Mouse (Mus musculus) stomach, embryonic 14.5 days (tissue): ENCODE measurements around the gene Rabac1. TPM values are rescaled to one million over a fixed set of nuclear protein-coding genes. Genes with fewer than 3 reads are reported as not detected.

ENCODE experiments used
- ATAC-seq: fragments of 200-750 bp; cut with Nextera tagmentation; 2 replicates; pipeline ENCODE4 v1.8.0; 2017; ENCODE audit warnings: low read depth, moderate TSS enrichment; ENCODE audit not compliant: insufficient number of reproducible peaks, insufficient read depth, low FRiP score
- H3K27ac ChIP-seq: fragments of 300-500 bp; sonication (generic); 2 replicates; pipeline ENCODE4 v1.5.1; 2014; ENCODE audit warnings: mild to moderate bottlenecking, low read length, moderate library complexity, mixed read lengths
- H3K27me3 ChIP-seq: fragments of 300-500 bp; sonication (generic); 2 replicates; pipeline ENCODE4 v1.6.1; 2014; ENCODE audit warnings: low read length, control low read depth, mixed read lengths; ENCODE audit not compliant: control insufficient read depth, insufficient read depth
- H3K36me3 ChIP-seq: fragments of 300-500 bp; sonication (generic); 2 replicates; pipeline ENCODE4 v1.6.1; 2014; ENCODE audit warnings: mild to moderate bottlenecking, control low read depth, low read length, moderate library complexity, mixed read lengths; ENCODE audit not compliant: control insufficient read depth, insufficient read depth
- H3K4me1 ChIP-seq: fragments of 300-500 bp; sonication (generic); 2 replicates; pipeline ENCODE4 v1.6.1; 2014; ENCODE audit warnings: low read length, control low read depth, mixed read lengths; ENCODE audit not compliant: control insufficient read depth, insufficient read depth
- H3K4me2 ChIP-seq: fragments of 300-500 bp; sonication (generic); replicated peaks from 2 replicates; pipeline ENCODE4 v1.6.1; 2014; ENCODE audit warnings: low read depth, low read length, control low read depth
- H3K4me3 ChIP-seq: fragments of 300-500 bp; sonication (generic); 2 replicates; pipeline ENCODE4 v1.5.1; 2014; ENCODE audit warnings: low read depth, low read length, control low read depth
- H3K9ac ChIP-seq: fragments of 300-500 bp; sonication (generic); replicated peaks from 2 replicates; pipeline ENCODE4 v1.6.1; 2014; ENCODE audit warnings: low read depth, mild to moderate bottlenecking, control low read depth, low read length, moderate library complexity, mixed read lengths
- H3K9me3 ChIP-seq: fragments of 300-500 bp; sonication (generic); 2 replicates; pipeline ENCODE4 v1.6.1; 2016; ENCODE audit warnings: low read depth, low read length, control low read depth; ENCODE audit not compliant: control insufficient read depth
- WGBS: fragments of 180-500 bp; shearing (Covaris S2); extraction: QIAGEN DNeasy Blood & Tissue Kit; methylation state at CpG from one replicate; pipeline ENCODE4 v1.1.7; 2014; 5-methylcytosine and 5-hydroxymethylcytosine counted together
- microRNA-seq: library from miRNA; unstranded; fragments of <30 nt; microRNA quantifications from one replicate; pipeline ENCODE4, GENCODE M21; 2016
- polyA plus RNA-seq: library from polyadenylated mRNA; unstranded; fragments of >200 nt; fragmentation: Nextera tagmentation; extraction: Ambion mirVana; gene quantifications from 2 replicates; pipeline ENCODE4 v1.2.1, GENCODE M21; 2014

Gene Rabac1
- polyA plus RNA-seq, 1 experiment from 2014 or later, result 198 TPM

DNA sequence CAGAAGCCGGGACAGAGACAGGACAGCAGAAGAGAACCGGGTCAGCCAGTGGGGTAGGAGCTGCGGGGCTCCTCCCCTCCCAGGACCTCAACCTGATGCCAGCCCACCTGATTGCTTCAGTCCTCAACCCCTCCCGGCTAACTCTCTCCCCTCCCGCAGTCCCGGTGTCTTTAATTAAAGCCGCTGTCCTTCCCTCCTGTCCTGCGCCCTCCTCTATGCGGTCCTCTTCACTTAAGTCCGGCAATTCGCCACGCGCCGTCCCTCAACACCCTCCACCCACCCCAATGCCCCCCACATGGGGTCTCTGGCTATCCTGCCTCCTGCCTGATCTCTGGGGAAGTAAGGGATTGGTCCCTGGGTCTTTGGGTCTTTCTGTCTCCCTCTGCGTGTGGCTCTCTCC, 40.9 kb downstream of the Rabac1 start:
- no peak for ATAC-seq
- 0% methylated on average over 14 of the region's 15 CpGs for WGBS
- peaks cover 48% of the 10 kb centered on the region for H3K27me3 ChIP-seq
- H3K27ac ChIP-seq, result no peak overlapping the region
- H3K9ac ChIP-seq, result no peak overlapping the region
- H3K4me1 ChIP-seq, result no peaks in the 10 kb centered on the region
- H3K9me3 ChIP-seq, result no peaks in the 10 kb centered on the region
- H3K4me3 ChIP-seq, result no peak overlapping the region
- H3K36me3 ChIP-seq, result peaks cover 6% of the 10 kb centered on the region; the same call in 1 of the 2 replicates
- no peak overlapping the region for H3K4me2 ChIP-seq

DNA sequence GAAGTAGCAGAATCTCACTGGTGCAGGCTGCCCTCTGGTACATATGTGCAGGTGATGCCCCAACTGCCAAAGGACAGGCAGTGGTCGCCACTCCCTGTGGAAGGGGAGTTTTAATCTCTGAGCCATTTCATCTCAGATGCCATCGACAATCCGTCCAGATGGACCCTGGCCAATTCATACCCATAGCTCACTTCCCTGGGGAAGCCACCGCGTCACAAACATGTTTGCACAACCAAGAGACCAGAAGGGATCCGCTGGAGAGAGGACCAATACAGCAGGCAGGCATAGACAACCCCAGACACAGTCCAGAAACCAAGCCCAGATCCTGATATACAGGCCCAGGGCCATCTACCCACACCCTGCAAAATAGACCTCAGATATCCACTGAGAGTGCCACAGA, 42.1 kb downstream of the Rabac1 start:
- Histone ChIP-seq H3K27me3 (peaks cover 48% of the 10 kb centered on the region), H3K9me3 (no peaks in the 10 kb centered on the region)
- 50% methylated on average over 6 of the region's 6 CpGs for WGBS

More for the DNA sequence above, 42.1 kb downstream of the Rabac1 start:
- no peak overlapping the region for H3K4me3 ChIP-seq
- H3K27ac ChIP-seq, result no peak overlapping the region
- H3K36me3 ChIP-seq, result peaks cover 9% of the 10 kb centered on the region; the same call in 1 of the 2 replicates
- no peak for ATAC-seq
- no peak overlapping the region for H3K9ac ChIP-seq
- H3K4me1 ChIP-seq, result no peaks in the 10 kb centered on the region
- no peak overlapping the region for H3K4me2 ChIP-seq

Small RNA genes within 50 kb of the gene (microRNA-seq; reads per million reads assigned to microRNA genes)
- gene Mir7046 (not detected), gene Mir7047 (not detected)

Other genes with a start within 250 kb of the Rabac1 start
- not detected in 2 replicates for gene Gm4763, start 245.8 kb downstream of the Rabac1 start, polyA plus RNA-seq
- gene Cd177, start 212.4 kb downstream of the Rabac1 start, polyA plus RNA-seq, result 0.67 and 1.3 TPM in 2 replicates
- gene Ceacam10, start 195.5 kb downstream of the Rabac1 start, polyA plus RNA-seq, result not detected in 2 replicates
- gene Gm9844, start 110.5 kb downstream of the Rabac1 start, polyA plus RNA-seq, result 15.6 and 16.7 TPM in 2 replicates
- not detected in 2 replicates for gene Lypd4, start 102.8 kb downstream of the Rabac1 start, polyA plus RNA-seq
- gene Dmrtc2, start 102.7 kb downstream of the Rabac1 start, polyA plus RNA-seq, result not detected in 2 replicates
- gene Rps19, start 88.4 kb downstream of the Rabac1 start, polyA plus RNA-seq, result 3,189 and 3,445 TPM in 2 replicates
- gene Cd79a, start 75.4 kb downstream of the Rabac1 start, polyA plus RNA-seq, result 0.33 TPM in 1 of 2 replicates, not detected in the other
- 88.8 and 89.9 TPM in 2 replicates for gene Arhgef1, start 69.8 kb downstream of the Rabac1 start, polyA plus RNA-seq
- gene Gm4881, start 28.3 kb downstream of the Rabac1 start, polyA plus RNA-seq, result not detected in 2 replicates
- 2.8 and 3.2 TPM in 2 replicates for gene Atp1a3, start 33.2 kb upstream of the Rabac1 start, polyA plus RNA-seq
- gene Grik5, start 99.6 kb upstream of the Rabac1 start, polyA plus RNA-seq, result 12.3 and 13.0 TPM in 2 replicates
- gene Zfp574, start 99.8 kb upstream of the Rabac1 start, polyA plus RNA-seq, result 25.9 and 27.9 TPM in 2 replicates
- 1.8 and 2.3 TPM in 2 replicates for gene Pou2f2, start 207.0 kb upstream of the Rabac1 start, polyA plus RNA-seq
- 7.5 and 8.7 TPM in 2 replicates for gene Dedd2, start 247.9 kb upstream of the Rabac1 start, polyA plus RNA-seq
- 3.7 and 4.2 TPM in 2 replicates for gene Zfp526, start 248.7 kb upstream of the Rabac1 start, polyA plus RNA-seq